Comparison of ENCODE assay signal across 8 mouse cellular contexts in genomic region chr13:21910735-21911134, GRCm38 (mm10). TPM values are rescaled to one million over a fixed set of nuclear protein-coding genes. Genes with fewer than 3 reads are reported as not detected.
A peak's percentile ranks its signal among the peaks of the same experiment; 100 is the strongest.
DNase-seq lines count a peak whose midpoint lies in the region; ATAC-seq and TF ChIP-seq lines count a peak whose summit lies in the region.

No protein-coding gene starts in this region.

- no peak overlapping the region for H3K9ac ChIP-seq in limb, embryonic 13.5 days

- peaks cover 60% of the 10 kb centered on the region for H3K4me1 ChIP-seq in erythroblast, embryonic 14.5 days (ENCODE audit: control insufficient read depth)
- H3K4me1 ChIP-seq in embryonic fibroblast, embryonic 13.5 days (ENCODE audit: control insufficient read depth, insufficient read depth, low read length) = peaks cover 4% of the 10 kb centered on the region; the same call in 1 of the 2 replicates
- H3K4me1 ChIP-seq in limb, embryonic 13.5 days = no peaks in the 10 kb centered on the region
- H3K4me1 ChIP-seq in thymus, adult 2 months (replicated peaks; ENCODE audit: control insufficient read depth, insufficient read depth, low read length) = no peaks in the 10 kb centered on the region

- TF ChIP-seq CTCF in embryonic fibroblast, embryonic 13.5 days (IDR thresholded peaks at IDR 0.05; ENCODE audit: borderline replicate concordance, insufficient read depth, low read length) = no peak
- TF ChIP-seq CTCF in thymus, adult 2 months (IDR thresholded peaks at IDR 0.05; ENCODE audit: borderline replicate concordance, control insufficient read depth, extremely low read depth, insufficient read depth, low read length, poor library complexity) = no peak

- peak overlapping the region; percentile 60 for H3K4me3 ChIP-seq in erythroblast, embryonic 14.5 days (replicated peaks)
- peak overlapping the region; percentile 67 for H3K4me3 ChIP-seq in embryonic fibroblast, embryonic 13.5 days (ENCODE audit: insufficient read depth, low read length)
- peak overlapping the region; percentile 27 for H3K4me3 ChIP-seq in limb, embryonic 13.5 days
- H3K4me3 ChIP-seq in thymus, adult 2 months (ENCODE audit: control insufficient read depth, insufficient read depth, low read length) = no peak overlapping the region

- no peaks in the 10 kb centered on the region for H3K9me3 ChIP-seq in erythroblast, embryonic 14.5 days (ENCODE audit: control insufficient read depth, low read length)
- no peaks in the 10 kb centered on the region for H3K9me3 ChIP-seq in limb, embryonic 13.5 days

- no peak for TF ChIP-seq POLR2A in embryonic fibroblast, embryonic 13.5 days (IDR thresholded peaks at IDR 0.05; ENCODE audit: low read depth, low read length)
- TF ChIP-seq POLR2A in thymus, adult 2 months (IDR thresholded peaks at IDR 0.05; ENCODE audit: control insufficient read depth, extremely low read depth, insufficient read depth, low read length, poor library complexity) = no peak

- WGBS in limb, embryonic 13.5 days = 10% methylated on average over 7 of the region's 7 CpGs
- 79% methylated on average over 7 of the region's 7 CpGs for WGBS in thymus, adult 2 months

- peak overlapping the region; percentile 38 for H3K4me2 ChIP-seq in limb, embryonic 13.5 days (replicated peaks)

- no peak overlapping the region for H3K27ac ChIP-seq in embryonic fibroblast, embryonic 13.5 days (ENCODE audit: insufficient read depth, low read length)
- no peak overlapping the region for H3K27ac ChIP-seq in limb, embryonic 13.5 days
- no peak overlapping the region for H3K27ac ChIP-seq in thymus, adult 2 months (ENCODE audit: control insufficient read depth, insufficient read depth, low read length)

- intact Hi-C loops in left cerebral cortex, postnatal 25 days (cut with DNase I) = no loop called here

- H3K27me3 ChIP-seq in erythroblast, embryonic 14.5 days (ENCODE audit: control insufficient read depth) = peaks cover 11% of the 10 kb centered on the region
- peaks cover 23% of the 10 kb centered on the region for H3K27me3 ChIP-seq in limb, embryonic 13.5 days
- peaks cover 2% of the 10 kb centered on the region for H3K27me3 ChIP-seq in thymus, adult 2 months (ENCODE audit: control insufficient read depth, insufficient read depth, low read length)

- H3K36me3 ChIP-seq in erythroblast, embryonic 14.5 days (ENCODE audit: control insufficient read depth) = no peaks in the 10 kb centered on the region
- H3K36me3 ChIP-seq in limb, embryonic 13.5 days = no peaks in the 10 kb centered on the region
- no peaks in the 10 kb centered on the region for H3K36me3 ChIP-seq in thymus, adult 2 months (ENCODE audit: control insufficient read depth, insufficient read depth, low read length)

- ATAC-seq in erythroblast, adult 5-6 weeks (replicated peaks; ENCODE audit: low FRiP score, poor library complexity, severe bottlenecking) = no peak
- no peak for ATAC-seq in limb, embryonic 13.5 days (ENCODE audit: low FRiP score, low read depth)

- peak; percentile 45 for DNase-seq in 3T3-L1 (ENCODE audit: low read depth, low spot score)
- DNase-seq in adrenal gland, postnatal 4 days (ENCODE audit: low spot score in 2 of 2) = no peak
- no peak for DNase-seq in thymus, adult 2 months
- no peak for DNase-seq in left cerebral cortex, postnatal 25 days (ENCODE audit: low spot score in 2 of 2)

RNA-seq across cellular contexts. Expression of gene Zfp184, which starts 34.2 kb away (rescaled TPM):
- not detected in 2 replicates for polyA plus RNA-seq in erythroblast, embryonic 14.5 days (2012)
- total RNA-seq in erythroblast, adult 5-6 weeks (2015; ENCODE audit: low replicate concordance) = 0.19 and 2.9 TPM in 2 replicates
- 0.34 and 2.5 TPM in 2 replicates for total RNA-seq in erythroblast, adult 5-6 weeks (2017; ENCODE audit: low replicate concordance)
- polyA plus RNA-seq in embryonic fibroblast, embryonic 13.5 days (2011; ENCODE audit: insufficient read length, low read depth, missing spikeins) = 2.9 and 5.0 TPM in 2 replicates
- 18.3 and 20.2 TPM in 2 replicates for polyA plus RNA-seq in limb, embryonic 13.5 days (2015; fragmentation: Nextera tagmentation; extraction: Ambion mirVana)
- total RNA-seq in adrenal gland, postnatal 4 days (2021) = 1 to 10 TPM; 3.8 to 4.7 TPM
- 1.1 and 1.6 TPM in 2 replicates for polyA plus RNA-seq in thymus, adult 2 months (2012; rRNA removed)
- total RNA-seq in left cerebral cortex, postnatal 25 days (2021) = 1 to 10 TPM; 2.6 to 3.3 TPM
